Comparison of ENCODE assay signal across 11 mouse cellular contexts in the genomic region with DNA sequence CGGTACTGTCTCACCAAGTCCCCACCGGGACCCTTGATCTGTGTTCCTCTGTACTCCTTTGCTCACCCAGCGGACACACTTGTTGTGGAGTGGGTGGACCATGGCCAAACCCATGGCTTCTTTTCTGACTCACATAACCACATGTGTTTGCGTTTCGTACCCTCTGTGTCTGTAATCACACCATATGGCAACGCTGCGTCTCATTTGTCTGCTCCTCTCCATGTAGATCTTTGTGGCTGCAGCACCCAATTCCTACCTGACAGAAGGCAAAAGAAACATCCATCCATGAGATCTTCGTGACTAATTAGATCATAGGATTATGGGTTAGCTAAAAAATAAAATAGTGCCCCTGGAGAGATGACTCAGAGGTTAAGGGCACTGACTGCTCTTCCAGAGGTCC.
"Had no signal": no experiment of that assay in that cellular context is flagged by ENCODE, and none has a peak within 500 bp of the region (broad histone marks: within the 10 kb centered on the region; RNA-seq: fewer than 3 reads in every experiment).

No protein-coding gene starts in this region.

- H3K27me3 ChIP-seq: limb, embryonic 12.5 days; liver, embryonic 13.5 days; midbrain, embryonic 12.5 days; neural tube, embryonic 12.5 days had no signal

- DNase-seq: kidney, adult 18-20 months; kidney, postnatal 10 days; kidney, postnatal 4 days; liver; liver, embryonic 13.5 days; lung, adult 18-20 months; right cerebral cortex, postnatal 14 days had no signal

- H3K4me2 ChIP-seq: limb, embryonic 12.5 days; liver, embryonic 13.5 days; midbrain, embryonic 12.5 days; neural tube, embryonic 12.5 days had no signal

- H3K9ac ChIP-seq: limb, embryonic 12.5 days; liver, embryonic 13.5 days; midbrain, embryonic 12.5 days; neural tube, embryonic 12.5 days had no signal

- H3K36me3 ChIP-seq: limb, embryonic 12.5 days; liver, embryonic 13.5 days; midbrain, embryonic 12.5 days; neural tube, embryonic 12.5 days had no signal

- H3K4me3 ChIP-seq: limb, embryonic 12.5 days; liver, embryonic 13.5 days; midbrain, embryonic 12.5 days; neural tube, embryonic 12.5 days had no signal

- H3K27ac ChIP-seq: limb, embryonic 12.5 days; liver, embryonic 13.5 days; midbrain, embryonic 12.5 days; neural tube, embryonic 12.5 days; stomach, postnatal 0 days had no signal

- H3K9me3 ChIP-seq: limb, embryonic 12.5 days; liver, embryonic 13.5 days; midbrain, embryonic 12.5 days; neural tube, embryonic 12.5 days had no signal

- H3K4me1 ChIP-seq: limb, embryonic 12.5 days; liver, embryonic 13.5 days; neural tube, embryonic 12.5 days had no signal
